Comparison of ENCODE assay signal across 15 mouse cellular contexts in the genomic region with DNA sequence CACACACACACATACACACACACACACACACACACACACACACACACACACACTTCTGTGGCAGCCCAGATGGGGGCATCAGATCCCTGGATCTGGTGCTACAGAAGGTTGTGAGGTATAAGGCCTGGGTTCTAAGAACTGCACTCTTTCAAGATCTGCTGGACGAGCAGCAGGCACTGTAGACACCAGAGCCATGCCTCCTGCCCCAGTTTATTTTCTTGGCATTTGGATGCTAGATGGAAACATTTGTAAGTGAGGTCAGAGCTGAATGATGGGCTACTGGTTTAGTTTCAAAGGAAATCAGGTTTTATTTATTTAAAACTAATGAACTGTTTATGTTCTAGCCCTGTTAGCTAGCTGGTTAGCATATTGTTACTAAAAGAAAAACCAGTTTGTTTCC.
DNase-seq lines count a peak whose midpoint lies in the region; ATAC-seq and TF ChIP-seq lines count a peak whose summit lies in the region.
"Had no signal": no experiment of that assay in that cellular context is flagged by ENCODE, and none has a peak within 500 bp of the region (broad histone marks: within the 10 kb centered on the region; RNA-seq: fewer than 3 reads in every experiment).

No protein-coding gene starts in this region.

- no peaks in the 10 kb centered on the region for H3K36me3 ChIP-seq in forebrain, embryonic 15.5 days
- no peaks in the 10 kb centered on the region for H3K36me3 ChIP-seq in forebrain, embryonic 12.5 days (replicated peaks)
- H3K36me3 ChIP-seq in lung, postnatal 0 days (ENCODE audit: insufficient read depth, low read length), result no peaks in the 10 kb centered on the region
- H3K36me3 ChIP-seq in forebrain, postnatal 0 days (ENCODE audit: insufficient read depth), result no peaks in the 10 kb centered on the region
- H3K36me3 ChIP-seq: embryonic facial prominence, embryonic 10.5 days; heart, embryonic 12.5 days; hindbrain, embryonic 10.5 days had no signal

- no peak overlapping the region for H3K9ac ChIP-seq in forebrain, embryonic 15.5 days (replicated peaks)
- H3K9ac ChIP-seq in forebrain, embryonic 12.5 days, result no peak overlapping the region
- H3K9ac ChIP-seq in lung, postnatal 0 days (replicated peaks; ENCODE audit: low read depth), result no peak overlapping the region
- H3K9ac ChIP-seq in forebrain, postnatal 0 days, result no peak overlapping the region
- H3K9ac ChIP-seq: heart, embryonic 12.5 days; hindbrain, embryonic 14.5 days had no signal

- no peak overlapping the region for H3K4me2 ChIP-seq in forebrain, embryonic 15.5 days (replicated peaks)
- no peak overlapping the region for H3K4me2 ChIP-seq in forebrain, embryonic 12.5 days
- H3K4me2 ChIP-seq in lung, postnatal 0 days (replicated peaks; ENCODE audit: low read depth, low read length), result no peak overlapping the region
- H3K4me2 ChIP-seq in forebrain, postnatal 0 days (ENCODE audit: low read depth), result no peak overlapping the region
- H3K4me2 ChIP-seq: heart, embryonic 12.5 days; hindbrain, embryonic 14.5 days had no signal

- no peak for TF ChIP-seq EP300 in lung, postnatal 0 days (IDR thresholded peaks at IDR 0.05)

- H3K27me3 ChIP-seq in forebrain, embryonic 15.5 days, result no peaks in the 10 kb centered on the region
- H3K27me3 ChIP-seq in forebrain, embryonic 12.5 days, result no peaks in the 10 kb centered on the region
- no peaks in the 10 kb centered on the region for H3K27me3 ChIP-seq in lung, postnatal 0 days (replicated peaks; ENCODE audit: insufficient read depth, low read length)
- no peaks in the 10 kb centered on the region for H3K27me3 ChIP-seq in forebrain, postnatal 0 days (ENCODE audit: insufficient read depth, low read length)
- H3K27me3 ChIP-seq: heart, embryonic 12.5 days had no signal

- WGBS in forebrain, embryonic 15.5 days, result 37% methylated on average over 1 of the region's 1 CpGs
- WGBS in forebrain, embryonic 12.5 days, result 68% methylated on average over 1 of the region's 1 CpGs
- 42% methylated on average over 1 of the region's 1 CpGs for WGBS in lung, postnatal 0 days
- WGBS in lung, adult 2 months, result 49% methylated on average over 1 of the region's 1 CpGs
- 31% methylated on average over 1 of the region's 1 CpGs for WGBS in forebrain, postnatal 0 days

- TF ChIP-seq POLR2A in lung, adult 2 months (IDR thresholded peaks at IDR 0.05; ENCODE audit: borderline replicate concordance, extremely low read depth, low read depth, low read length), result no peak
- TF ChIP-seq POLR2A in brain, embryonic 14.5 days (IDR thresholded peaks at IDR 0.05; ENCODE audit: borderline replicate concordance, extremely low read depth, insufficient read depth, insufficient read length, poor library complexity, severe bottlenecking), result no peak

- H3K4me3 ChIP-seq in forebrain, embryonic 15.5 days, result no peak overlapping the region
- H3K4me3 ChIP-seq in forebrain, embryonic 12.5 days (replicated peaks), result no peak overlapping the region
- no peak overlapping the region for H3K4me3 ChIP-seq in lung, postnatal 0 days (ENCODE audit: low read depth, low read length)
- no peak overlapping the region for H3K4me3 ChIP-seq in lung, adult 2 months (replicated peaks; ENCODE audit: extremely low read depth, low read depth, low read length)
- H3K4me3 ChIP-seq in forebrain, postnatal 0 days (ENCODE audit: low read depth, low read length), result no peak overlapping the region
- H3K4me3 ChIP-seq: embryonic facial prominence, embryonic 10.5 days; gastrocnemius, adult 2 months; heart, embryonic 12.5 days; hindbrain, embryonic 10.5 days had no signal

- no peak overlapping the region for H3K27ac ChIP-seq in forebrain, embryonic 15.5 days (replicated peaks)
- H3K27ac ChIP-seq in forebrain, embryonic 12.5 days, result no peak overlapping the region
- H3K27ac ChIP-seq in lung, postnatal 0 days (ENCODE audit: low read length), result no peak overlapping the region
- H3K27ac ChIP-seq in forebrain, postnatal 0 days (ENCODE audit: low read depth, low read length), result no peak overlapping the region
- H3K27ac ChIP-seq: embryonic facial prominence, embryonic 10.5 days; gastrocnemius, adult 2 months; hindbrain, embryonic 10.5 days; hindbrain, embryonic 14.5 days had no signal

- TF ChIP-seq CTCF in lung, postnatal 0 days (IDR thresholded peaks at IDR 0.05), result peak; percentile 20
- no peak for TF ChIP-seq CTCF in lung, adult 2 months (IDR thresholded peaks at IDR 0.05; ENCODE audit: insufficient read depth, low read length)
- TF ChIP-seq CTCF in brain, embryonic 14.5 days (IDR thresholded peaks at IDR 0.05; ENCODE audit: borderline replicate concordance, extremely low read depth, insufficient read depth, insufficient read length), result no peak
- TF ChIP-seq CTCF in forebrain, postnatal 0 days (IDR thresholded peaks at IDR 0.05; ENCODE audit: low read depth), result no peak

- peaks cover 3% of the 10 kb centered on the region; the same call in 1 of the 2 replicates for H3K4me1 ChIP-seq in forebrain, embryonic 15.5 days
- H3K4me1 ChIP-seq in forebrain, embryonic 12.5 days, result no peaks in the 10 kb centered on the region
- H3K4me1 ChIP-seq in lung, postnatal 0 days (ENCODE audit: insufficient read depth, low read depth, low read length), result no peaks in the 10 kb centered on the region
- H3K4me1 ChIP-seq in lung, adult 2 months (ENCODE audit: control insufficient read depth, insufficient read depth, low read length), result no peaks in the 10 kb centered on the region
- no peaks in the 10 kb centered on the region for H3K4me1 ChIP-seq in forebrain, postnatal 0 days (ENCODE audit: insufficient read depth)
- H3K4me1 ChIP-seq: embryonic facial prominence, embryonic 10.5 days; heart, embryonic 12.5 days; hindbrain, embryonic 10.5 days had no signal

- ATAC-seq in forebrain, embryonic 15.5 days (replicated peaks), result 0 out of 2 replicates have a peak, but pooled peaks have one; percentile 39
- no peak for ATAC-seq in forebrain, embryonic 12.5 days (ENCODE audit: low FRiP score)
- peak; percentile 30; the same call in 1 of the 2 replicates for ATAC-seq in lung, postnatal 0 days
- ATAC-seq in forebrain, postnatal 0 days, result peak; percentile 42; the same call in 1 of the 2 replicates
- ATAC-seq in activated CD4-positive, CD25-positive, alpha-beta regulatory T cell, adult 4 months, result no peak
- ATAC-seq: intestine, embryonic 16.5 days had no signal

- H3K9me3 ChIP-seq in forebrain, embryonic 15.5 days, result no peaks in the 10 kb centered on the region
- H3K9me3 ChIP-seq in forebrain, embryonic 12.5 days, result no peaks in the 10 kb centered on the region
- H3K9me3 ChIP-seq in lung, postnatal 0 days (ENCODE audit: low read length), result no peaks in the 10 kb centered on the region
- H3K9me3 ChIP-seq in forebrain, postnatal 0 days (ENCODE audit: low read length), result no peaks in the 10 kb centered on the region
- H3K9me3 ChIP-seq: embryonic facial prominence, embryonic 10.5 days; heart, embryonic 12.5 days; hindbrain, embryonic 10.5 days had no signal

- DNase-seq in lung, postnatal 0 days (ENCODE audit: low spot score), result peak; percentile 9
- DNase-seq in lung, adult 2 months, result no peak
- DNase-seq in brain, embryonic 14.5 days (ENCODE audit: low read depth), result peak; percentile 31
- DNase-seq in forebrain, postnatal 0 days, result no peak
- DNase-seq: adrenal gland, postnatal 10 days; gastrocnemius, adult 2 months; gastrocnemius, postnatal 25 days had no signal

Comparison
In these comparisons a context has a peak if more than half of its experiments do, and no peak if none do; other contexts are left out.
1. ATAC-seq: peak in forebrain, embryonic 15.5 days (single experiment), lung, postnatal 0 days (single experiment) and forebrain, postnatal 0 days (single experiment); none in forebrain, embryonic 12.5 days (single experiment) and activated CD4-positive, CD25-positive, alpha-beta regulatory T cell, adult 4 months (single experiment).
2. DNase-seq: peak in lung, postnatal 0 days (single experiment) and brain, embryonic 14.5 days (single experiment); none in lung, adult 2 months (single experiment) and forebrain, postnatal 0 days (single experiment).